Mouse (Mus musculus): Measurements from ENCODE around the gene Thpo.

DNA sequence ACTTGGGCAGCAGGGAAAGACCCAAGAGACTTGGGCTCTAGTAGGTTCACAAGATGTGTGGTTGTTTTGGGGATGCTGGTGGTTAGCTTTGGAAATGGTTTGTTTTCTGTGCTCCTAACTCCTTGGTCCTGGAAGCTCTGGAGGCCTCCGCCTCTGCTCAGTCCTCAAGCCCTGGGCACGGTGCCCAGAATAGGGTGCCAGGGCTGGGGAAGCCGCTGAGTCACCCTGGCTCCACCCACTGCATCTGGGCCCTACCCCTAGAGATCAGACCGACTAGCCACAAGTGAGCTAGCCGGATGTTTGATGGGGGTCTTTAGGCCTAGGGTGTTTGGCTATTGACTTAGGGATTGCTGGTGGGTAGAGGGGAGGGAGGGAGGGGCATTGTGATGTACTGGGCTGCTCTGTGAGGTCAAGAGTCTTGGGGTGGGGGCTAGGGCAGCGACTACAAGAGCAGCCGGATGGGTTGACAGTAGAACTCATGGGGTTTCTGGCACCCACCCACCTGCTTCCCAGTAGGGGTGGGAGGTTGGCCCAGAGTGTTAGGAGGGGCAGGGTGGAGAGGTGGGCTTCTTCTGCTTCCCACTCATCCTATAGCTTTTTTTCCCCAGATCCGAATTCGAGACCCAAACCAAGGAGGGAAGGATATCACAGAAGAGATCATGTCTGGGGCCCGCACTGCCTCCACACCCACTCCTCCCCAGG, 56.2 kb downstream of the Thpo start:
- TF ChIP-seq CTCF (IDR thresholded peaks at IDR 0.05; ENCODE audit: extremely low read depth, insufficient read length, insufficient replicate concordance, low read depth, low read length), result no peak
- TF ChIP-seq POLR2A (IDR thresholded peaks at IDR 0.05; ENCODE audit: low read depth, low read length), result no peak
